Mouse (Mus musculus) cortical plate, adult 2 months (tissue): ENCODE measurements around the gene Mamdc2.

ENCODE experiments used
- CTCF ChIP-seq: fragments of 200-500 bp; IDR thresholded peaks from 2 replicates; pipeline ENCODE4 v1.5.1; 2011; ENCODE audit warnings: mild to moderate bottlenecking, control low read depth, low read length; ENCODE audit not compliant: insufficient read depth; ENCODE audit errors: extremely low read depth
- POLR2A ChIP-seq: fragments of 200-500 bp; IDR thresholded peaks from 2 replicates; pipeline ENCODE4 v1.6.1; 2011; ENCODE audit warnings: mild to moderate bottlenecking, low read length, control low read depth; ENCODE audit not compliant: insufficient read depth; ENCODE audit errors: extremely low read depth

GRCm38 (mm10) chr19:23497171-23497917 is 49.1 kb upstream of the Mamdc2 start:
- TF ChIP-seq CTCF (no peak), POLR2A (no peak)
